Mouse (Mus musculus) monocyte, adult 2 months (primary cell): ENCODE data around the gene Kcnb1.

ENCODE experiments used
- DNase-seq, 2 experiments: peaks; one replicate each; pipeline ENCODE4 v3.0.0; 2022; ENCODE audit warnings: low spot score in 2 of 2, low read depth in 1 of 2

Kcnb1 gene

GRCm38 (mm10) chr2:167167515-167168212, 22.3 kb downstream of the Kcnb1 start:
- no peak for DNase-seq

- no peak for DNase-seq
Observed at GRCm38 (mm10) chr2:167163600-167163999, 26.4 kb downstream of the Kcnb1 start.

GRCm38 (mm10) chr2:167163134-167163533, 26.8 kb downstream of the Kcnb1 start:
- no peak for DNase-seq

- DNase-seq: no peak
Observed at GRCm38 (mm10) chr2:167162516-167163021, 27.4 kb downstream of the Kcnb1 start.

GRCm38 (mm10) chr2:167159721-167160120, 30.2 kb downstream of the Kcnb1 start:
- no peak for DNase-seq

GRCm38 (mm10) chr2:167158780-167159179, 31.2 kb downstream of the Kcnb1 start:
- no peak for DNase-seq

- DNase-seq: no peak
Observed at GRCm38 (mm10) chr2:167156118-167156715, 33.7 kb downstream of the Kcnb1 start.

- no peak for DNase-seq
Observed at GRCm38 (mm10) chr2:167155541-167155973, 34.4 kb downstream of the Kcnb1 start.

GRCm38 (mm10) chr2:167150880-167151279, 39.1 kb downstream of the Kcnb1 start:
- DNase-seq: no peak

GRCm38 (mm10) chr2:167150135-167150534, 39.8 kb downstream of the Kcnb1 start:
- no peak for DNase-seq

GRCm38 (mm10) chr2:167149035-167149434, 40.9 kb downstream of the Kcnb1 start:
- no peak for DNase-seq

- no peak for DNase-seq
Observed at GRCm38 (mm10) chr2:167147708-167148107, 42.2 kb downstream of the Kcnb1 start.

- no peak for DNase-seq
Observed at GRCm38 (mm10) chr2:167145904-167146303, 44.1 kb downstream of the Kcnb1 start.

GRCm38 (mm10) chr2:167144439-167145307, 45.3 kb downstream of the Kcnb1 start:
- no peak for DNase-seq

GRCm38 (mm10) chr2:167143914-167144313, 46.0 kb downstream of the Kcnb1 start:
- no peak for DNase-seq

GRCm38 (mm10) chr2:167142282-167142681, 47.7 kb downstream of the Kcnb1 start:
- no peak for DNase-seq

- DNase-seq: no peak
Observed at GRCm38 (mm10) chr2:167141810-167142209, 48.1 kb downstream of the Kcnb1 start.

- no peak for DNase-seq
Observed at GRCm38 (mm10) chr2:167139801-167140269, 50.1 kb downstream of the Kcnb1 start.

GRCm38 (mm10) chr2:167138611-167139010, 51.3 kb downstream of the Kcnb1 start:
- DNase-seq: no peak

- DNase-seq: no peak
Observed at GRCm38 (mm10) chr2:167136909-167137308, 53.0 kb downstream of the Kcnb1 start.

- DNase-seq: no peak
Observed at GRCm38 (mm10) chr2:167132041-167132440, 57.9 kb downstream of the Kcnb1 start.
